Mouse (Mus musculus) ES-Bruce4 (cell line): ENCODE results near the gene Fat2.

Source experiments
- CTCF ChIP-seq: IDR thresholded peaks from one replicate; pipeline ENCODE4 v1.8.1; 2011; ENCODE audit warnings: low read depth, low read length
- EP300 ChIP-seq: IDR thresholded peaks from 2 replicates; pipeline ENCODE4 v1.6.1; 2011; ENCODE audit warnings: low read depth, low read length; ENCODE audit not compliant: insufficient read depth
- POLR2A ChIP-seq: IDR thresholded peaks from one replicate; pipeline ENCODE4 v1.8.1; 2011; ENCODE audit warnings: low read length; ENCODE audit not compliant: insufficient read depth

- no peak for TF ChIP-seq POLR2A
- peak; percentile 72 for TF ChIP-seq CTCF
- no peak for TF ChIP-seq EP300
Observed at GRCm38 (mm10) chr11:55373838-55374237, 37.5 kb upstream of the Fat2 start.
